8 mouse cellular contexts compared by ENCODE assay signal in the genomic region with DNA sequence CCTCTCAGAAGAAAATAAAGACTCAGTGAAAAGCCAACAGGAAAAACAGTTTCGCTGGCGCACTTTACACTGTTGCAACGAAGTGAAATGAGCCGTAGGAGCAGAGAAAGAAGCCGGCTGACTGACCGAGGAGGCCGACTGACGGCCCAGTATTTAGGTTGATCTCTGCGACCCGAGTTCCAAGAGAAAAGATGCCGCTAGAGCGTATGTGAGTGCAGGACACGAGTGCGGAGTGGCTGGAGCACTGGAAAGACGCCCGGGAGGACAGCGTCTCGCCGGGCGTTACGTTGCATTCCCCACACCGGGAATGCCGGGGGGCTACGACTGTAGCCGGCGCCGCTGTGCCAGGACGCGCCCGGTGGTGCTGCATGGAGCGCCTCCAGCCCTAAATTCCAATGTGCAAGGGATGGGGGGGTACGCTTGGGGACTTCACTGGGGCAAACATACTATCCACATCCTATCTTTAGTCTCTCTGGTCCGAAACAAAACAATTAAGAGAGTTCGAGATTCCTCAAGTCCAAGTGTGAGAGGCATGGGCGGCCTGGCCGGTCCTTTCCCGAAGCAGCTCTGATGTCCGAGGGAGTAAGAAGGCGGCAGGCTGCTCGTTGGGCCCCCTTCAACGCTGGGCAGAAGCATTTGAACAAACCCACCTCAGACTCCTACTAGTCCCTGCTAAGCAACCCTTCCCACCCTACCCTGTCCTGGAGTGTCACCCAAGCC. TPM values are rescaled to one million over a fixed set of nuclear protein-coding genes. Genes with fewer than 3 reads are reported as not detected.
DNase-seq lines count a peak whose midpoint lies in the region; ATAC-seq and TF ChIP-seq lines count a peak whose summit lies in the region.

No protein-coding gene starts in this region.

- under 1% methylated on average over 41 of the region's 41 CpGs for whole genome bisulfite sequencing in lung, postnatal 0 days

- ATAC-seq in lung, postnatal 0 days: no peak

- peak overlapping the region; percentile 68 for H3K9ac ChIP-seq in lung, postnatal 0 days (replicated peaks; ENCODE audit: low read depth)

- no peaks in the 10 kb centered on the region for H3K4me1 ChIP-seq in lung, postnatal 0 days (ENCODE audit: insufficient read depth, low read depth, low read length)

- TF ChIP-seq CTCF in lung, postnatal 0 days (IDR thresholded peaks at IDR 0.05): no peak

- no peak for TF ChIP-seq EP300 in lung, postnatal 0 days (IDR thresholded peaks at IDR 0.05)

- peak; percentile 8 to 29 for DNase-seq in adrenal gland, adult 18-20 months (ENCODE audit: low spot score in 2 of 2)
- no peak for DNase-seq in adrenal gland, postnatal 4 days (ENCODE audit: low spot score in 2 of 2)
- peak; percentile 78 for DNase-seq in R1 (ENCODE audit: low read depth, low spot score)
- peak; percentile 26 for DNase-seq in gastrocnemius, postnatal 14 days
- peak; percentile 66 for DNase-seq in kidney, adult 18-20 months
- no peak for DNase-seq in lung, postnatal 0 days (ENCODE audit: low spot score)
- peak; percentile 25 for DNase-seq in urinary bladder, postnatal 14 days (ENCODE audit: low spot score)
- no peak for DNase-seq in spleen, postnatal 10 days (ENCODE audit: low spot score in 2 of 2)

- H3K36me3 ChIP-seq in lung, postnatal 0 days (ENCODE audit: insufficient read depth, low read length): no peaks in the 10 kb centered on the region

- peak overlapping the region; percentile 93 for H3K4me2 ChIP-seq in lung, postnatal 0 days (replicated peaks; ENCODE audit: low read depth, low read length)

- H3K27me3 ChIP-seq in lung, postnatal 0 days (replicated peaks; ENCODE audit: insufficient read depth, low read length): 0 out of 2 replicates have a peak, but pooled peaks cover 7% of the 10 kb centered on the region

- peak overlapping the region; percentile 73 for H3K4me3 ChIP-seq in lung, postnatal 0 days (ENCODE audit: low read depth, low read length)

- intact Hi-C loops in gastrocnemius, postnatal 14 days (cut with DNase I; ENCODE audit: low total_unique reads): no loop called here

- peak overlapping the region; percentile 95 for H3K27ac ChIP-seq in lung, postnatal 0 days (ENCODE audit: low read length)

- H3K9me3 ChIP-seq in lung, postnatal 0 days (ENCODE audit: low read length): no peaks in the 10 kb centered on the region

RNA-seq across cellular contexts. Expression of a gene that starts 40.1 kb away (rescaled TPM):
- 10 to 100 TPM in 1 of 2 experiments, 1 to 10 TPM in 1; 4.7 to 10.2 TPM for total RNA-seq in adrenal gland, adult 18-20 months (2021)
- 10 to 100 TPM; 14.7 to 41.9 TPM for total RNA-seq in adrenal gland, postnatal 4 days (2021)
- 10 to 100 TPM in 1 of 2 experiments, 1 to 10 TPM in 1; 9.8 to 12.2 TPM for total RNA-seq in gastrocnemius, postnatal 14 days (2021)
- 22.4 and 29.5 TPM in 2 replicates for polyA plus RNA-seq in lung, postnatal 0 days (2015; fragmentation: Nextera tagmentation; extraction: Ambion mirVana)

Comparison
In these comparisons a context has a peak if more than half of its experiments do, and no peak if none do; other contexts are left out.
1. DNase-seq: peak in adrenal gland, adult 18-20 months (2 of 2), R1 (single experiment), gastrocnemius, postnatal 14 days (single experiment), kidney, adult 18-20 months (single experiment) and urinary bladder, postnatal 14 days (single experiment); none in adrenal gland, postnatal 4 days (0 of 2), lung, postnatal 0 days (single experiment) and spleen, postnatal 10 days (0 of 2).